Mouse (Mus musculus) kidney, adult 8-10 months (tissue): ENCODE data around the gene Wdr59.

Experiments
- DNase-seq, 2 experiments: peaks; one replicate each; pipeline ENCODE4 v3.0.0; 2022

Gene Wdr59

GRCm38 (mm10) chr8:111490034-111490591 is 31.8 kb downstream of the Wdr59 start:
- peak in 1 of 2 experiments; percentile 9 for DNase-seq

- no peak for DNase-seq
Observed at GRCm38 (mm10) chr8:111480691-111481090, 41.2 kb downstream of the Wdr59 start.

- no peak for DNase-seq
Observed at GRCm38 (mm10) chr8:111477761-111478465, 44.0 kb downstream of the Wdr59 start.

- peak; percentile 15 to 47 for DNase-seq
Observed at GRCm38 (mm10) chr8:111471526-111472081, 50.3 kb downstream of the Wdr59 start.

GRCm38 (mm10) chr8:111469013-111469412 is 52.9 kb downstream of the Wdr59 start:
- peak; percentile 27 to 79 for DNase-seq

- DNase-seq, result no peak
Observed at GRCm38 (mm10) chr8:111465341-111465740, 56.6 kb downstream of the Wdr59 start.

GRCm38 (mm10) chr8:111464526-111464925 is 57.4 kb downstream of the Wdr59 start:
- DNase-seq, result no peak

GRCm38 (mm10) chr8:111449671-111450070 is 72.2 kb downstream of the Wdr59 start:
- DNase-seq, result peak in 1 of 2 experiments; percentile 44

- DNase-seq, result no peak
Observed at GRCm38 (mm10) chr8:111445960-111446660, 75.8 kb downstream of the Wdr59 start.

- no peak for DNase-seq
Observed at GRCm38 (mm10) chr8:111445558-111445957, 76.3 kb downstream of the Wdr59 start.

GRCm38 (mm10) chr8:111444245-111444644 is 77.6 kb downstream of the Wdr59 start:
- DNase-seq, result peak; percentile 69 to 70

- peak; percentile 68 to 91 for DNase-seq
Observed at GRCm38 (mm10) chr8:111439189-111439588, 82.7 kb downstream of the Wdr59 start.

GRCm38 (mm10) chr8:111435071-111435828 is 86.6 kb downstream of the Wdr59 start:
- peak; percentile 32 to 63 for DNase-seq

- no peak for DNase-seq
Observed at GRCm38 (mm10) chr8:111424646-111425045, 97.2 kb downstream of the Wdr59 start.

GRCm38 (mm10) chr8:111424181-111424580 is 97.7 kb downstream of the Wdr59 start:
- no peak for DNase-seq

GRCm38 (mm10) chr8:111422614-111423013 is 99.3 kb downstream of the Wdr59 start:
- no peak for DNase-seq

GRCm38 (mm10) chr8:111419171-111419570 is 102.7 kb downstream of the Wdr59 start:
- DNase-seq, result no peak

- DNase-seq, result peak in 1 of 2 experiments; percentile 53
Observed at GRCm38 (mm10) chr8:111418601-111419000, 103.3 kb downstream of the Wdr59 start.

- DNase-seq, result no peak
Observed at GRCm38 (mm10) chr8:111417222-111417621, 104.7 kb downstream of the Wdr59 start.

GRCm38 (mm10) chr8:111403391-111403790 is 118.5 kb downstream of the Wdr59 start:
- DNase-seq, result peak in 1 of 2 experiments; percentile 27
